Mouse (Mus musculus): ENCODE results near the gene Cpm.
"Not testable (repeated sequence)": the region's sequence is repeated elsewhere in the genome, so short reads cannot be mapped to it uniquely, and the experiment has no call there.

The Cpm gene

DNA sequence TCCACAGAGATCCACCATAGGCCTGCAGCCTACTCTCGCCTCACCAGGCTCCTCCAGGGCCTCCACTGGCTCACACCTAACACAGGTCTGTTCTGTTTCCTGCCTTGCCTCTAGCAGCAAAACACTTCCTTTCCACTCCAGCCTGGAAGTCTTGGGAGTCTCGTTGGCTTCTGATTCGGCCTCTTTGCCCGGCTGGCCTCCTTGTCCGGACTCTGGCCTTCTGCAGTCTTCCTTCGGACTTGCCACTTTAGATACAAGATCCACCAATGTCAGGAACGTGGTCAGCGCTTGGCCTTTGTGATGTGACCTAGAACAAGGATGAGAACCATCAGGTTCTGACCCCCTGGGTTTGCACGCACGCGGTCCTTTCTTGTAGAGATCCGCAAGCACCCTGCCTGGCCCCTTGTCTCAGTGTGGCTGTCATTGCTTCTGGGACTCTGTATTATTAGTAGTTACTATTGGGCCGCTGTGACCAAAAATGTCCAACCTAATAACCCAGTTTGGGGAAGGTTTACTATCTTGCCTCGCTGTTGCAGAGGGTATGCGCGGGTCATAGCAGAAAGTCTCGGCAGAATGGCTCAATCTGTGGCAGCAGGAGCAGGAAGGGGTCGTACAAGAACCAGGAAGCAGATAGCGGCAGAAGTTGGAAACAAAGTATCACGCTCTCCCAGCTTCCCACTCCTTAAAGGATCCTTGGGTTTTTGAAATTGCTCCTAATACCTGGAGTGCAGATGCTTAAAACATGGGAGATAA, 22.1 kb upstream of the Cpm start:
- no peak for DNase-seq (ENCODE audit: low read depth)

DNA sequence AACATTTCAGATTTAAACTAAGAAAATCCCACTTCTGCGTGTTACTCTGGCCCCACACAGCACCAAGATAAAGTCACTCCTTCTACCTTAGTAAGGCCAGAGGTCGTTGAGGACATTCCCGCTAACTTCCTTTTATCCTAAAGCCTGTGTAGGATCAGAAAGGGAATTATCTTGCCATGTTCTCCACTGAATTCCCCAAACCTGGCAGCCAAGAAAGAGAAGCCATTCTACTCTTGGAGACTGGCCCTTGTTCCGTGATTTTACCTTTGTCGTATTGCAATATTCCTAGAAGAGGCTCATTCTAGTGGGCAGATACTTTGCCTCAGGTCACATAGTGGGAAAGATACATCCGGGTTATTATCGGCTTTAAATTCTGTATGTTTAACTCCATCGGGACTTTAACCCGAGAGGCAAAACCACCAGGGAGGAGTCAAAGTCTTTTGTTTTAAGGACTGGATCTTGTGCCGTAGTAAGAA, 21.5 kb upstream of the Cpm start:
- no peak for DNase-seq (ENCODE audit: low read depth)

DNA sequence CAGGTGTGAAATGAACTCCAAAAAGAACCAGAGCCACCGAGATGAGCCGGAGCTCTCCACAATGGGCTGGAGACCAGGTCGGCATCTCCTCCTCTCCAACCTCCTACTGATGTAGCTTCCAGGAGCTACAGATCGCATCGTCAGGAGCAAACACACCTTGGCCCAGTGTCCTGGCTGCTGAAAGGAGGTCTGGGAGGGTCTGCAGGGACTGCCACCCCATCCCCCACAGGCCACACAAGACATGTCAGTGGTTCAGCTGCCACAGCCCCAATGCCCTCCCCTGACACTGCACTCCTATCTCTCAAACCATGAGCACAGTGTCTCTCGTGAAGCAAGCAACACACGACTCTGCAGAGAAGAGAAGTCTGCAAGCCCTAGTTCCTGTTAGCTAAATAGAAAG, 20.8 kb upstream of the Cpm start:
- DNase-seq (ENCODE audit: low read depth), result no peak

DNA sequence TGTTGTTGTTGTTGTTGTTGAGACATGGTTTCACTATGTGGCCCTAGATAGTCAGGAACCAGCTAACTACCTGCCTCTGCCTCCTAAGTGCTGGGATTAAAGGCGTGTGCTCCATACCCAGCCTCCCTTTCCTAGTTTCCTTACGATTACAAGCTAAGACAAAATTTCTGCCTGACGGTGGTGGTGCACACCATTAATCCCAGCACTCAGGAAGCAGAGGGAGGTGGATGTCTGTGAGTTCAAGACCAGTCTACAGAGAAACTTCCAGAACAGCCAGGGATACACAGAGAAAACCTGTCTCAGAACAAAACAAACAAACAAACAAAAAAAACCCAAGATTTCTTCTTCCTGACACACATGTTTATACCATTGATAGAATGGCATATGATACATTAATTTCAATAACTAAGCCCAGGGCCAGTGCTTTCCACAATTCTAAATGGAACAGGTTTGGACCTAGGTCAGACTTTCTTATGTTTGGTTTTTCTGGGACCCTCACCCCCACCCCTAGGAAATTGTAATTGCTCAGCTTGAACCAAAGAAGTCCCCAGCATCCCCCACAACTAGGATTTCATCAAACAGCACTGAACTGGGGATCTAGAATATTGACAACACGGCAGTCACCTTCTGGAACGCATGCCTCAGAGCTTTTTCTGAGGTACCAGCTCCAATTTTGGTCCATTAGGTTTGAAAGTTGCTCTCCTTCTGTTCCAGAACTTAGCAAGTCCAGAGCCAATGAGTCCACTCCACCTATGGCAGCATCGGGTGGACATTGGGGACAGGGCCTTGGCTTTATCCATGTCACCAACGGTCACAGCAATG, 20.1 kb upstream of the Cpm start:
- DNase-seq (ENCODE audit: low read depth), result no peak

DNA sequence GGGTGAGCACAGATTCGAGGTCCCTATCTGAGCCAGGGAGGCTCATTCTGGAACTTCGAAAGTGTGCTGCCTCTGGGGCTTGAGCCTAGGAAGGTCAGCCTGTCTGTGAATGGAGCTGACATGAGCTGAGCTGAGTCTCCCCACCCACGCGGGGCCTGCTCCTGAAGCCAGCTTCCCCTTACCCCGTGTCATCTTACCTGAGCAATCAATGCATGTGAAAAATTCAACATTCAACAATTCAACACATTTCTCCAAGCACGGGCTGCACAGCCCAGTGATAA, 19.6 kb upstream of the Cpm start:
- DNase-seq (ENCODE audit: low read depth), result no peak

DNA sequence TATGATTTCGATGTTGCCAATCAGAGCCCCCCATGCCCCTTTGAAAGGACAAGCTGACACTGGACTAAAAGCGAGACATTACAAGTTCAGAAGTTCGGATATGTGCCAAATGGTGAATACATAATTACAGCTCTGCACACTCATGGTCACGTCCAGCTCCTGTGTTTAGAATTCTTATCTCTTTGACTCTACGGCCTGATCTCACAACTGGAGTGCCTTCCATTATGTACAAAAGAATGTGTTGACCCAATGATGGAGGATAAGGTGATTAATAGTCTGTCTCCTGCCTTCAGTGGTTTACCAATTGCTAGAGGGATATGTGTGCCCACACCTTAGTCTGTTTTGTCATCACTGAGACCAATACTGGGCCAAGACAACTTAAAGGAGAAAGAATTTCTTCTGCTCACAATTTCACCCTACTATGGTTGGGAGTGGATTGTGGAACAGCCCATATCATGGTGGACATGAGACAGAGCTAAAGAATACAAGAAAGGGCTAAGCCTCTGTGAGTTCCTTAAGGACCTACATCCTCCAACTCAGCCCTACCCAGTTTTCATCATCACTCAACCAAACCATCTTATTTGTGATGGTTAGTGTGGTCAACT, 19.0 kb upstream of the Cpm start:
- DNase-seq (ENCODE audit: low read depth), result no peak

DNA sequence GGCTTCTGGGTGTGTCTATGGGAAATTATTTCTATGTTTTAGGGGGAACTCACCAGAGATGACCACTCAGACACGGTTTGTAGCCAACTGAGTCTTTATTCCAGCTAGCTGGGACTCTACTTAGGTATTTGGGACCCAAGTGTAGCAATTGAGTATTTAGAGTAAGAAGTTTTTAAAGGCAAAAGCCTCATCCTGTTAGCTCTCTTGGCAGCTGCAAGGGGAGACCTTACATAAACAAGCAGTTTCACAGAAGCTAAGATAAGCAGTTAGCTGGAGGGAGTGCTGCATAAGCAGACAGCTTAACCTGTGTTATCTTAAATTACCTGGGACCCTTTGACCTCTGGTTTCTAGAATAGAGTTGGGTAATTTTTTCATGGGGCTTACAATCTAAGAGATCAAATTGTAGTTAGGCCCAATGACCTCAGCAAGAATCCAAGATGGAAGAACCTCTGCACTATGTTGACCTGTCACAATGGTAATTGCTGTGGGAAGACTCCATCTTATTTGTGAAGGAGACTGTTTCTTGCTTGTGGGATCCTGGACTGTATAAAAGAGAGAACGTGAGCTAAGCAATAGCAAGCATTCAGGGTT, 18.4 kb upstream of the Cpm start:
- no peak for DNase-seq (ENCODE audit: low read depth)

DNA sequence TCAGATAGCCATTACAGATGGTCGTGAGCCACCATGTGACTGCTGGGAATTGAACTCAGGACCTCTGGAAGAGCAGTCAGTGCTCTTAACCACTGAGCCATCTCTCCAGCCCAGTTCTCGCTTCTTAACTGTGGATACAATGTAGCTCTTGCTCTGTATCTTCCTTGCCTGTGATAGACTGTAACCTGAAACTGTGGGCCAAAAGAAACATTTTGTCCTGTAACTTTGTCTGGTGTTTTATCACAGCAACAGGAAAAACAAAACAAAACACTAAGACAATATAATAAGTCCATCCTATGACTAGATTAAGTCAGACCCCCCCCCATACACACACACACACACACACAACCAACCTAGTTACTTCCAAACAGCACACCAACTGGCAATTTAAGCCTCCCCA, 17.8 kb upstream of the Cpm start:
- no peak for DNase-seq (ENCODE audit: low read depth)

DNA sequence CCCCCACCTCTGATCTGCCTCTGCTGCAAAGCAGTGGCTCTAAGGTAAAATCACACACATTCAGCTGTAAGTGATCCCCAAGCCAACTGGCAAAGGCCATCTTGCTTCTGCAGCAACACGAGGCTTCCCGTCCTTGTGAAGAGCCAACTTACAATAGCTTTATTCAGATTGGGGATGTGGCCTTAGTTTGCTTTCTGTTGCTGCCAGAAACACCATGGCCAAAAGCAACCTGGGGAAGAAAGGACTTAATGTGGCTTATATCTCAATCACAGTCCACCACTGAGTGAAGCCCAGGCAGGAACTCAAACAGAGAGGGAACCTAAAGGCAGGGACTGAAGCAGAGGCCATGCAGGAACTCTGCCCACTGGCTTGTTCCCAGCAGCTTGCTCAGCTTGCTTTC, 17.3 kb upstream of the Cpm start:
- DNase-seq (ENCODE audit: low read depth), result no peak

DNA sequence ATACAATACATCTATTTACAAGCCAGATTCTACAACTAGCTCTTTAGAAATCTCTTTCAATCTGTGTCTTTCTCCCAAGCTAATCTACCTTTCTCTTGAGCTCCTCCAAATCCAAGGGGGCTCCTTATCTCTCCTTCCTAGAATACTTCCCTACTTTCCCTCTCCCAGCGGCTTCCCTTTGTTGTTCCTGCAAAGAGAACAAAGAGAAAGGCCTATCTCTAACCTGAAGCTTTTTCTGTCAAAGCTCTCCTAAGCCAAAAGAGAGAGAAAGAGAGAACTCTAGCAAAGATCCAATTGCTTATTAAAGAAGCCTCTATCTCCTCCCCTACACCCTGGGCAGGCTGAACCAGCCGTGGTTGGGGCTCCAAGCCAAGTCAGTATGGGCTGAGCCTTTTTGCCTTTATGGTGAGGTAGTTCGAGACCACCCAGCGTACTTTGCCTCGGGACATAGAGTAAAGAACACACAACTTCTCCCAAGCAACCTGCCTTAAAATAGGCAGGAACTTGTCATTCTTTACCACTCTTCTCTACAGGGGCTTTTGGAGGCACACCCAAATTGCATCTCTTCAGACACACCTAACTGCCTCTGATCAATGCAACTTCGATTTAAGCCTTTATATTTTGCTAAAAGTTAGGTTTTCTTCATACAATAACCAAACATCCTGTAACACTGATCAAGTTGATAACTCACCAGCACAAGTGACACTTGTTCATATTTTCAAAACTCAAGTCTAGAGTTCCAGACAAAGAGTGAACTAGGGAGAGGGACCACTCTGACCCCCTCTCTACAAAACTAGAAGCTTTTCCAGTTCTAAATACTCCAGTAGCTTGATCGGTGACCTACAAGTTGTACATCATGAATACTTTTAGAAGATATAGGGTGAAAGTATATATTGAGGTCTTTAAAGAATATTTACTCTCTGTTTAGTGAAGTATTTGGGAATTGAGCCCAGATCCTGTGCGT, 16.4 kb upstream of the Cpm start:
- DNase-seq (ENCODE audit: low read depth), result no peak

DNA sequence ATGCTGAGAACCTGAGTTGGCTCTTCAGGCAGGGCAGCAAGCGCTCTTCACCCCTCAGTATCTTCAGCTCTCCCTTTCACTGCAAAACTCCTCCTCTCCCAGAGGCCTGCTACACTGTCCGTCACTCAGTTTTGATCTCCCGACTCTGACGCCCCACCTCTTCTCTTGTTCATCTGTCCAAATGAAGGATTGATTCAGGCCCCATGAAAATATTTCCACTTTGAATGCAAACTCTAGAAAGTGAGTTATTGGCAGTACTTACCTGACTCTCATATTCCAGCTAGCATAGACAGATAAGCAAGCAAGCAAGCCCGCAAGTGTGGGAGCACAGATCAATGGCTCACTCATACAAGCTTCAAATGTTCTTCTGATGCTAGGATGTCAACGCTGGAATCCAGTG, 15.3 kb upstream of the Cpm start:
- DNase-seq (ENCODE audit: low read depth), result no peak

DNA sequence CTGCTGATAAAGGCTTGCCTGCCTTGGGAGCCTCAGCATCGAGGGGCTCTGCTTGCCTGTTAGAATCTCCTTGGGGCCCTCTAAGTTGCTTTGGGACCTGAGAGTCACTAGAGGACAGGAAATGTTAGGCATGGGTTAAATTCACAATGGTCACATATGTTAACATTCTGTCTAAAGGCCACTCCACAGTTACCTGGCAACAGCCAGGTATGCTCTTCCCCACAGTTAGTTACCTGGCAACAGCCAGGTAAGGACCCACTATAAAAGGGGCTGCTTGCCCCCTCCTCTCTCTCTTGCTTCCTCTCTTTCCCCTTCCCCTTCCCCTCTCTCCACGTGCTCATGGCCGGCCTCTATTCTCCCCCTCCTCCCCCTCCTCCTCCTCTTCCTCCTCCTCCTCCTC, 14.9 kb upstream of the Cpm start:
- no peak for DNase-seq (ENCODE audit: low read depth)

DNA sequence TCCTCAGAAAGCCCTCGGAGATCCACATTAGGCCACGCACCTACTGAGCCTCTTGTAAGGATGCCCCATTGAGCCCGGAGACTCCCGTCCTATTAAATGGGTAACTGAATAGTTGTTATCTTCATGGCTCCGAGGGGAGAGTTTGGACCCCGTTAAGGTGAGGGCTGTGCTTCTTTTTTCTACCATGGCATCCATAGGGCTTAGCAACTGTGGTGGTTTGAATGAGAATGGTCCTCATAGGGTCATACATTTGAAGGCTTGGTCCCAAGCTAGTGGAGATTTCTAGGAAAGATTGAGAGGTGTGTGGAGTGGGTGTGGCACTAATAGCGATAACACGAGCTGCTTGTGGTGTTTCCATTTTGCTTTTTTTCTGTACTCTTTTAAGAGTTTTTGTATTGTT, 14.1 kb upstream of the Cpm start:
- DNase-seq (ENCODE audit: low read depth), result no peak

DNA sequence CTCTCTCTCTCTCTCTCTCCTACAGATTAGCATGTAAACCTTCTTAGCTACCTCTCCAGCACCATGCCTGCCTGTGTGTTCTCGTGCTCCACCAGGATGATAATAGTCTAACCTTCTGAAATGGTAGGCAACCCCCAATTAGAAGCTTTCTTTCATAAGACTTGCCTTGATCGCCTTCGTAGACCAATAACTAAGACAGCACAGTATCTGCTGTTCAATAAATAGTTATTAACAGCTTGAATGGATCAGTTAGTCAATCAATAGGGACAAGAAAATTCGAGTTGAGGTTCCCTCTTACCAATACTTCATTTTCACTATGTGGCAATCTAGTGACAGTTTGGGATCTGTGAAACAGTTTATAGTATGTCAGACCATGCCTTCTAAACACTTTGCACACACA, 13.6 kb upstream of the Cpm start:
- no peak for DNase-seq (ENCODE audit: low read depth)

DNA sequence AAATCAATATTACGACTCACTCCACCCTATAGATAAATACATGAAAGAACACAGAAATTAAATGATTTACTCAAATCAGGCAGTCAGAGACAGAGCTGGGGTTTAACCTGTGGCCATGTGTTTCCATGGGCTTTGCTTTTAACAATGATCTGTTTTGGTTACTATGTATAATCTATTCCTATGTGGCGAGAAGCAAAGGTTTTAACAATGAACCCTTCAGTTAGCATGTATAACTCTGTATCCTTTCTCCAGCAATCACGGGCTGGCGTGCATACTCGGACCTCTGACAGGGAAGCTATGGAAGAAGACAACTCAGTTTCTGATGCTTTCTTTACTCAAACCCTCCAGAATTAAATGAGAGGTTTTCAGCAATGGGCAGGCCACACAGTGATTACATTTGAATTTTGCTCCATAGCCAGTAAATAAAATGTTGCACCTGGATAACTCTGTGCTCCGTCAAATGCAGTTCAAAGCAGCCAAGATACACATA, 13.1 kb upstream of the Cpm start:
- DNase-seq (ENCODE audit: low read depth), result no peak

DNA sequence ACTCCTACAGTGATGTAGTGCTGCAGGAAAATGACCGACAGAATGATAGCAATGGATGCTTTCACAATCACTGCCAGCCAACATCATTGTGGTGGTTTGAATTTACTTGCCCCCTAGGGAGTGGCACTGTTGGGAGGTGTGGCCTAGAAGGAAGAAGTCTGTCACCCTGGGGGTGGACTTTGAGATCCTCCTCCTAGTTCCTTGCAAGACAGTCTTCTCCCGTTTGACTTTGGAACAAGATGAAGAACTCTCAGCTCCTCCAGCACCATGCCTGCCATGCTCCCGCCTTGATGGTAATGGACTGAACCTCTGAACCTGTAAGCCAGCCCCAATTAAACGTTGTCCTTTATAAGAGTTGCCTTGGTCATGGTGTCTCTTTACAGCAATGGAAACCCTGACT, 12.5 kb upstream of the Cpm start:
- DNase-seq (ENCODE audit: low read depth), result not testable (repeated sequence)

DNA sequence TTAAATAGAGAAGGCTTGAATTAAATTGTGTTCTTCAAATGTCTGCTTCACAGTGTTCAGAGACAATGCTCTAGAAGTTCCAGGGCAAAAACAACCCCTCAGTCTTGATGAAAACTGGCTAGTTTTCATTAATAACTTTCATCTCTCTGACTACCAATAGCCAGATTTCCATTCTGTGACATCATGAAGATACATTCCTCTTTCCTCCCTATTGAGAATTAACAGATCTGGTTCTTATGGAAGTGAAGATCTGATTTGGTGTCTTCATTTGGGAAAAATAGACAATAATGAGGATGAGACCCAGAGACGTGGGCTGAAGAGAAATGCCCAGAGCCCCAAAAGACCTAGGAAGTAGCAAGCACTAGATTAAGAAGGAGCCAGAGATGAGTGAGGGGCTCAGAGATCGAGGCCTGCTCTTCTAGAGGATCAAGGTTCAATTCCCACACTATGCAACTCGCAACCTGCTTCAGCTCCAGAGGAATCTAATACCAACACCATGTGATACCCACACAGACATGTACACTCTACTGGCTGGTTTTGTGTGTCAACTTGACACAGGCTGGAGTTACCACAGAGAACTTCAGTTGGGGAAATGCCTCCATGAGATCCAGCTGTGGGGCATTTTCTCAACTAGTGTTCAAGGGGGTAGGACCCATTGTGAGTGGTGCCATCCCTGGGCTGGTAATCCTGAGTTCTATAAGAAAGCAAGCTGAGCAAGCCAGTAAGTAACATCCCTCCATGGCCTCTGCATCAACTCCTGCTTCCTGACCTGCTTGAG, 11.5 kb upstream of the Cpm start:
- no peak for DNase-seq (ENCODE audit: low read depth)

DNA sequence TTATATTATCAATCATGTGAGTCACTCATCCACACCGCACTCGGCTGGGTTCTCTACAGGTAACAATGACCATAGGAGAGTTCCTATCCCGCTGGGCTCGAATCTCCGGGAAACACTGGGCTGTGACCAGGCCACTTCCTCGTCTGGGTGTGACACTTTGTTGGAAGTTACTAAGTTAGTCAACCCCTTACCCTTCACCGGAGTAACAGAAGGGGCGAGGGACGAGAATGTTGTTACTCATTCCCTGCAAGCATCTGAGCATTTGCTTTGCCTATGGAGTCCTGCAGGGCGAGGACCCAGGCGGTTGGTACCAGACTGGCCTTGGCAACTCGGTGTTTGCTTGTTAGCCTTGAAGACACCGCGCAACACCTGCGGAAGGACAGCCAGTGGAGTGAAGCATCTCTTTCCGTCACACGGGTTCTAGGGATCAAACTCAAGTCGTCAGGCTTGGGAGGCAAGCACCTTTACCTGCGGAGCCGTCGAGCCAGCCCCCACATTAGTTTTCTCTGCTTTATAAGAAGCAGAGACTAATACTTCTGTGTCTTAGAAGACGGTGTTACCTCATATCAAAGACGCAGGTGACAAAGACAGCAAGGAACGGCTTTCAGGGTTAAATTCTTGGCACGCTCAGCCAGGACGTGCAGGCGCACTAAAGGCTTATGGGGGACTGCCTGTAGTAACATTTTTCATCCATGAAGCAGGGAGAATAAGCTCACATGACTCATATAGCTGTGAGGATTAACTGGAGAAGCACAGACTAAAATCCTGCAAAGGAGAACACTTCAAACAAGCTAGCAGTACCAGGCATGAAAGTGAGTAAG, 10.0 kb upstream of the Cpm start:
- no peak for DNase-seq (ENCODE audit: low read depth)

DNA sequence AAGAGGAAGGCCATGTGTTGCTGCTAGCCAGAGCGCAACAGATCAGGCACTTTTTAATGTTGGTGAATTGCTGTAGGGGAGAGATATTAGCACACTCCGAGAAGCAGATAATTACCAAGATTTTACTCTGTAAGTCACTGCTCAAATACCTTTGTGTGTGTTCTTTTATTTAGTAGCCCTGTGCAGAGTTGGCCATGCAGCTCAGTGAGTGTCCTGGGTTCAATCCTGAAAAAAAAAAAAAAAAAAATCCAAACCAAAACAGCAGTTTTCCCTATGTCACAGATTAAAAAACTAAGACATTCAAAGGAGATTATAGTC, 9.5 kb upstream of the Cpm start:
- DNase-seq (ENCODE audit: low read depth), result no peak

DNA sequence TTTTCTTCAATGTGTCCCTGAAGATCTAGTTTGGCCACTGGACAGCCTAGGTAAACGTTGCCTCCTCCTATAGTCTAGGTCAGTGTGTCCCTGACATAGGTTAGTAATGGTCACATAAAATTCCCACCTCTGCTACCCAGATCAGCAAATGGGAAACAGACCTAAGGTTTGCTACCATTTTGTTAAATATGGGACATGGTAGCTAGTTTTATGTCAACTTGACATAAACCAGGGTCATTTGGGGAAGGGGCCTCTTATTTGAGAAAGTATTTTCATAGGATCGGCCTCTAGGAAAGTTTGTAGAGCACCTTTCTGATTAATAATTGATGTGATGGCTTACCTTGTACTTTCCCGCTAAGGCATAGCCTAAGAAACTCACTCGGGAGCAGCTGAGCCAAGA, 8.8 kb upstream of the Cpm start:
- DNase-seq (ENCODE audit: low read depth), result no peak

All from fibroblast of lung, adult 2 months (primary cell).